Mouse (Mus musculus) embryonic facial prominence, embryonic 10.5 days (tissue): ENCODE results near the gene Clspn. TPM values are rescaled to one million over a fixed set of nuclear protein-coding genes. Genes with fewer than 3 reads are reported as not detected.

Experiments
- DNase-seq: peaks from one replicate; pipeline ENCODE4 v3.0.0-alpha.2; 2017; ENCODE audit warnings: low spot score
- H3K27ac ChIP-seq: fragments of 300-500 bp; sonication (generic); replicated peaks from 2 replicates; pipeline ENCODE4 v1.5.1; 2016; ENCODE audit warnings: mild to moderate bottlenecking
- H3K27me3 ChIP-seq: fragments of 300-500 bp; sonication (generic); replicated peaks from 2 replicates; pipeline ENCODE4 v1.6.1; 2016; ENCODE audit warnings: low read depth, mild to moderate bottlenecking; ENCODE audit not compliant: poor library complexity, severe bottlenecking
- H3K36me3 ChIP-seq: fragments of 300-500 bp; sonication (generic); replicated peaks from 2 replicates; pipeline ENCODE4 v1.6.1; 2016; ENCODE audit warnings: mild to moderate bottlenecking, moderate library complexity
- H3K4me1 ChIP-seq: fragments of 300-500 bp; sonication (generic); 2 replicates; pipeline ENCODE4 v1.6.1; 2016
- H3K4me3 ChIP-seq: fragments of 300-500 bp; sonication (generic); 2 replicates; pipeline ENCODE4 v1.5.1; 2016; ENCODE audit warnings: mild to moderate bottlenecking, moderate library complexity
- H3K9me3 ChIP-seq: fragments of 300-500 bp; sonication (generic); 2 replicates; pipeline ENCODE4 v1.6.1; 2016; ENCODE audit warnings: mild to moderate bottlenecking
- WGBS: fragments of 180-500 bp; shearing (Covaris S2); methylation state at CpG from one replicate; pipeline ENCODE4 v1.1.7; 2016; 5-methylcytosine and 5-hydroxymethylcytosine counted together
- microRNA-seq: library from miRNA; unstranded; fragments of <30 nt; microRNA quantifications from one replicate; pipeline ENCODE4, GENCODE M21; 2017
- polyA plus RNA-seq: library from polyadenylated mRNA; unstranded; fragments of >200 nt; fragmentation: Nextera tagmentation; extraction: Ambion mirVana; gene quantifications from 2 replicates; pipeline ENCODE4 v1.2.1, GENCODE M21; 2016

Clspn gene
- polyA plus RNA-seq, 1 experiment from 2014 or later = 58.8 TPM

DNA sequence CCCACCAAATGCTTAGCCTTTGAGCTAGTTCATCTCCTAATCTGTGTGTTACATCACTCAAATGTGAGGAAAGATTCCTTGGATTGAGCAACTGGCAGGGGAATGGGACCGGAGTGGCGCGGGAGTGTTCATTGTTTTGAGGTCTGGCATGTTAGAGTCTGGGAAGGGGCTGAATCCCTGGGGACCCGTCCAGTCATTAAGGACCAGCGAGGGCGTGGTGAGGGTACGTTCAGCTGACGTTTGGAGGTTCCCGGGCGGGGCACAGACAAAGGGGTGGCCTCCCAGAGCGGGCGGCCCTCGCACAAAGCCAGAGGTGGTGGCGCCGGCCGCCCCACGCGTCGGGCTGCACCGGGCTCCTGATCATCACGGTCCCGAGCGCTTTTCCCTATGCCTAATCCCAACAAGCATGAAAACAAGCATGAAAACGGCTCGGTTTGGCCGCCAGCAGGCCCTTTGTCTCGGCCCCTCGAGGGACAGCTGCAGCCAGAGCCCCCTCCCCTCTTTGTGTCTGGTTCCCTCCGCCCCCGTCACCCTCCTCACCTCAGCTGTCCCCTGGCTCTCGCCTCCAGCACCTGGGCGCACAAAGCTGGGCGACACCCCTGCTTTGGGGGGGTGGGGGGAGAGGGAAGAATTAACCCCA, 63.1 kb downstream of the Clspn start:
- DNase-seq = peak; percentile 73
- H3K27ac ChIP-seq = peak overlapping the region; percentile 90
- peak overlapping the region; percentile 57 for H3K4me3 ChIP-seq
- H3K36me3 ChIP-seq = no peaks in the 10 kb centered on the region
- WGBS = under 1% methylated on average over 33 of the region's 33 CpGs
- H3K27me3 ChIP-seq = peaks cover 66% of the 10 kb centered on the region
- peaks cover 17% of the 10 kb centered on the region for H3K4me1 ChIP-seq
- H3K9me3 ChIP-seq = 0 out of 2 replicates have a peak, but pooled peaks cover 3% of the 10 kb centered on the region

DNA sequence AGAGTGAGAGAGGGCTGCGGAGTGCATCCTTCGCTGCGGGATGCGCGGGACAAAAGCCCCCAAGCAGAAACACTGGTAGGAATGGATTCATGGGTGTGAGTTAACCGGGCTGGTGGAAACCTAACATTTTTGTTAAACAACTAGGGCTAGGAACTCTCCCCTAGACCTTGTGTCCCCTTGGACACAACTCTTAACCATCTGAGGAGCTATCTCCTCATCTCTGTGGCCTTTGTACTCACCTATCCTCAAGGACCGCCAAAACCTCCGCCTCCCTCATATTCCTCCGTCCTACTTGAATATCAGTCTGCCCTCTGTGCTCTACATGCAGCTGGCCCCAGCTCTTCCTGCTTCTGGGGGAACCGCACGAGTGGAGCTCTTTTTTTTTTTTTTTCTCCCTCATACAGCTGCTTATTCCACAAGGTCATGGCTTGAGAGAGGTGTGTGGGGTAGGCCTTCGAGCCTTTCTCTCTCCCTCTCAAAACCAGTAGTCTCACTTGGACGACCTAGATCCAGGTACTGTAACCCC, 63.7 kb downstream of the Clspn start:
- DNase-seq = no peak
- WGBS = 25% methylated on average over 13 of the region's 13 CpGs

DNA sequence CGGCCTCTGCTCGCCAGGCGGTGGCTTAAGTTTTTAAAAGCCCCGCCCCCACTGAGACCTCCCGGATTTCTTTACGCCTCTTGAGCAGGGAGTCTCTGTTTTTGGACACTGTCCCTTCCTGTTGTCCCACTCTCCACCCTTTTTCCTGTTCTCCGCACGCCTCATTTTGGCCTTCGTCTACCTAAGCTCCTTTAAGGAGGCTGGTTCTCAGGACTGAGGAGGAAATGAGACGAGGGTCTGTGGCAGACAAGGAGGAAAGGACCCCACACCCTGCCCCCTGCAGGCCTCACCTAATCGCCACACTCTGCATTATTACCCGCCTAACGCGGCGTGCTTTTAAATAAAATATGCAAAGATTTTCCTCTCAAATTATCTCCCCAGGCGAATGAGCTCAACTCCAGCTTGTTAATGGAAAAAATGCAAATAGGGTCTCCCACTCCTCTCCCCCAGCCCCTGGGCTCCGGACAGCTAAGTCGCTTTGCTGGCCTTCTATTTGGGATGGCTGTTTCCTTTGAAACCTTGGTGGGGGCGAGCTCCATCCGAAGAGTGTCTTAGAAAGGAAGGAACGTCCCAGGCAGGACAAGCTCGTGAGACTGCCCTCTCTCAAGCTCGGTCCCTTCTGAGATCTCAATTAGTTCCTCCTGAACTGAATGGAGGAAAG, 70.4 kb downstream of the Clspn start:
- WGBS = 2% methylated on average over 23 of the region's 23 CpGs
- peaks cover 30% of the 10 kb centered on the region for H3K27me3 ChIP-seq
- H3K9me3 ChIP-seq = no peaks in the 10 kb centered on the region
- H3K27ac ChIP-seq = peak overlapping the region; percentile 57
- H3K4me3 ChIP-seq = peak overlapping the region; percentile 48
- H3K36me3 ChIP-seq = no peaks in the 10 kb centered on the region
- peak; percentile 62 for DNase-seq
- H3K4me1 ChIP-seq = peaks cover 14% of the 10 kb centered on the region

More for the DNA sequence above, 63.7 kb downstream of the Clspn start:
- Histone ChIP-seq H3K4me3 (peak overlapping the region; percentile 57), H3K27me3 (peaks cover 66% of the 10 kb centered on the region), H3K9me3 (0 out of 2 replicates have a peak, but pooled peaks cover 3% of the 10 kb centered on the region), H3K36me3 (no peaks in the 10 kb centered on the region), H3K4me1 (peaks cover 17% of the 10 kb centered on the region), H3K27ac (peak overlapping the region; percentile 90)

DNA sequence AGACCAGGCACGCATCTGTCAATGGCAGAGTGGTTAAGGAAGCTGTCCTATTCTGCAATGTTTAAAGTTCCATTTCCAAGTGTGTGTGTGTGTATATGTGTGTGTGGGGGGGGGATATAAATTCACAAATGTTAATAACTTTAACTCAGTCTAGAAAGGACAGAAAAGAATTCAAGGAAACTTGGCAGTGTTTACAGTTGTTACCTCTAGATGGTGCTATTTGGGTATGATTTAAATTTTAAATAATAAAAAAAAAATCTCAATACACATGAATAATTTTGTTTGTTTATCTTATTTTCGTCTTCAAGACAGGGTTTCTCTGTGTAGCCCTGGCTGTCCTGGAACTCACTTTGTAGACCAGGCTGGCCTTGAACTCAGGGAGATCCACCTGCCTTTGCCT, 75.2 kb downstream of the Clspn start:
- Histone ChIP-seq H3K4me3 (no peak overlapping the region), H3K9me3 (no peaks in the 10 kb centered on the region), H3K36me3 (no peaks in the 10 kb centered on the region), H3K27ac (no peak overlapping the region), H3K27me3 (peaks cover 19% of the 10 kb centered on the region), H3K4me1 (peaks cover 20% of the 10 kb centered on the region)
- no peak for DNase-seq
- WGBS = 56% methylated on average over 2 of the region's 2 CpGs

DNA sequence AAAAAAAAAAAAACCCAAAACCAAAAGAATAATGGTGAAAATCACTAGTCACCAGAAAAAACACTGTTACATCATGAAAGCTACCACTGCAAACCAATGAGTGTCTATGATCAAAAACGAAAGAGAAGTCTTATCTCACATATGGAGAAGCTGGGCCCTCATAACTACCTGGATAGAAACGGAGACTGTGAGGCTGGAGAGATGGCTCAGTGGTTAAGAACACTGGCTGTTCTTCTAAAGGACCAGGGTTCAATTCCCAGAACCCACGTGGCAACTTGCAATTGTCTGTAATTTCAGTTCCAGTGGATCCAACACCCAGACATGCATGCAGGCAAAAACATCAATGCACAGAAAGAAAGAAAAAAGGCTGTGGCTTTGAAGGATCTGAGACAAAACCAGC, 75.9 kb downstream of the Clspn start:
- no peaks in the 10 kb centered on the region for H3K36me3 ChIP-seq
- no peak for DNase-seq
- H3K27ac ChIP-seq = no peak overlapping the region
- peaks cover 12% of the 10 kb centered on the region for H3K4me1 ChIP-seq
- 65% methylated on average over 3 of the region's 3 CpGs for WGBS
- peaks cover 20% of the 10 kb centered on the region for H3K27me3 ChIP-seq
- H3K4me3 ChIP-seq = no peak overlapping the region
- H3K9me3 ChIP-seq = no peaks in the 10 kb centered on the region

DNA sequence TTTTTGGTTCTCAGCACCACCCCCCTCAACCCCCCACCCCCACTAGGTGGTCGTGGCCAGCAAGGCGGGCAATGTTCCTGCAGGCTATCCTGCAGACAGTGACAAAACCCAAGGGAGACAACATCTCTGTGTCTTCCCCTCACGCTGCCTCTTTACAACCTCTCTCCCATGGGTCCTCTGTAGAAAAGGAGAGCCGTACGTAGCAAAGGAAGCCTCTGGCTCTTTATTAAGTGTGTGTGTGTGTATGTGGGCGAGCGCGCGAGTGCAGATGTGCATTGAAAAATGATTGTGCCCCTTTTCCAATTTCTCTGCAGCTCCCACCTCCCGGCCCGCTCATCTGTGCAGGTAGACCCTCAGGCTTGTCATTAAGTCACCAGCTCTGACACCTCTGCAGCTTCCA, 79.6 kb downstream of the Clspn start:
- Histone ChIP-seq H3K9me3 (no peaks in the 10 kb centered on the region), H3K27ac (no peak overlapping the region), H3K4me3 (no peak overlapping the region), H3K4me1 (peaks cover 9% of the 10 kb centered on the region; the same call in 1 of the 2 replicates), H3K36me3 (no peaks in the 10 kb centered on the region), H3K27me3 (peaks cover 17% of the 10 kb centered on the region)
- WGBS = 25% methylated on average over 11 of the region's 11 CpGs
- no peak for DNase-seq

DNA sequence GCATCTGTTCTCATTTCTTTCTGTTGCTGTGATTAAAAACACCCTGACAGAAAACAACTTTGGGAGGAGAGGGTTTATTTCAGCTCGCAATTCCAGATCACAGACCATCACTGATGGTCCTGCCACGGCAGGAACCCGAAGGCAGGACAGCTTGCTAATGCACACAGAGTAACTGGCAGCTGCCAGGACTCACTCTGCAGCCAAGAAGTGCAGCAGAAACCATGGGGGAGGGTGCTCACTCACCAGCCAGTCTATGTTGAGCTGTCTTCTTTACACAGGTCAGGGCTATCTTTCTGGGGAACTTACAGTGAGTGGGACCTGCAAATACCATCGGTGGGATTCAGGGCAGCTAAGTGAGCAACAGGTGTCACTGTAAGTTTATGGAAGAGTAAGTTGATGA, 80.7 kb downstream of the Clspn start:
- H3K4me1 ChIP-seq = peaks cover 9% of the 10 kb centered on the region; the same call in 1 of the 2 replicates
- no peak for DNase-seq
- H3K27me3 ChIP-seq = peaks cover 17% of the 10 kb centered on the region
- no peak overlapping the region for H3K4me3 ChIP-seq
- no peaks in the 10 kb centered on the region for H3K9me3 ChIP-seq
- no peak overlapping the region for H3K27ac ChIP-seq
- H3K36me3 ChIP-seq = no peaks in the 10 kb centered on the region
- WGBS = 70% methylated on average over 4 of the region's 4 CpGs

DNA sequence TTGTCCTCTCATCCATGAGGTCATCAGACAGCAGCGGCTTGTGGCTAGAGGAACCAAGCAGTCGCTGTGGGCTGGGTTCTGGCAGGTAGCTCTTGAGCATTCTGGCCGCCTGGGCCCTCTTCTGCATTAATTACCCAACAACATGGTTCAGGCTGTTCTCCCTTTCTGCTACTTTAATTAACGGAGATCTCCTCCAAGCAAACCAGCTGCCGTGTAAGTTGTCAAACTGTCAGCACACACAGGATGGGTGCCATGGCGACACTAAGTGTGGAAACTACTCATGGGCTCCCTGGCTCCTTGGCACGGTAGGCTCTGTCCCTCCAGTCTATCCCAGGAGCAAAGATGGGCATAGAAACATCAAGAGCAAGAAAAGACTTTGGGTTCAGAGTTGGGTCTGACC, 82.6 kb downstream of the Clspn start:
- DNase-seq = no peak
- no peak overlapping the region for H3K27ac ChIP-seq
- H3K9me3 ChIP-seq = no peaks in the 10 kb centered on the region
- H3K4me3 ChIP-seq = no peak overlapping the region
- WGBS = 75% methylated on average over 7 of the region's 7 CpGs
- H3K36me3 ChIP-seq = no peaks in the 10 kb centered on the region
- H3K4me1 ChIP-seq = peaks cover 9% of the 10 kb centered on the region; the same call in 1 of the 2 replicates
- peaks cover 17% of the 10 kb centered on the region for H3K27me3 ChIP-seq

DNA sequence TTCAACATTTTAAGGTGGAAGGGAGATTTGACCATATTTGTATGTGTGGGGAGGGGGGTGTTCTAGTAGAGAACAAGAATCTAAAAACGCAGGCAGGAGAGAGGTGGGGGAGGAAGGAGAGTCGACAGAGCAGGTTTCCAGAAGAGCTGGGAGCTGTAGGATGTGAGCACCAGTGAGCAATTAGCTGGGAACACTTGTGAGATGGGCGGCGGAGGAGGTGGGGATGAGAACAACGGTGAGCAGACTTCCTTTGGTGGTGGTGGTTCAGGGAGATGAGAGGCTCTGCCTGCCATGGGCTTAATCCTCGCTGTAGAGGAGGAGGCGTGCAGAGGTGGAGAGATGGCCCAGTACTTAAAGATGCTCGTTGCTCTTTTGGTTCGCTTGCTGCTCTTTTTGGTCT, 85.2 kb downstream of the Clspn start:
- Histone ChIP-seq H3K4me1 (no peaks in the 10 kb centered on the region), H3K36me3 (no peaks in the 10 kb centered on the region), H3K4me3 (no peak overlapping the region), H3K27me3 (peaks cover 2% of the 10 kb centered on the region), H3K9me3 (no peaks in the 10 kb centered on the region), H3K27ac (no peak overlapping the region)
- 51% methylated on average over 9 of the region's 9 CpGs for WGBS
- DNase-seq = no peak

Small RNA genes lying within 50 kb of the gene (microRNA-seq; reads per million reads assigned to microRNA genes)
- gene Mir7119 = not detected

Other genes with a start within 250 kb of the Clspn start
- gene Adprhl2, start 235.2 kb upstream of the Clspn start, polyA plus RNA-seq = 92.3 and 93.2 TPM in 2 replicates
- gene Tekt2, start 231.2 kb upstream of the Clspn start, polyA plus RNA-seq = 1.4 TPM in 2 replicates
- gene Ago3, start 127.4 kb upstream of the Clspn start, polyA plus RNA-seq = 15.1 and 15.6 TPM in 2 replicates
- 6.3 and 6.8 TPM in 2 replicates for gene Ago1, start 88.4 kb upstream of the Clspn start, polyA plus RNA-seq
- gene Ago4, start 23.5 kb upstream of the Clspn start, polyA plus RNA-seq = 1.3 and 1.6 TPM in 2 replicates
- gene 5730409E04Rik, start 52.9 kb downstream of the Clspn start, polyA plus RNA-seq = 1.6 and 1.7 TPM in 2 replicates
- 587 and 594 TPM in 2 replicates for gene Psmb2, start 120.7 kb downstream of the Clspn start, polyA plus RNA-seq
- gene Tfap2e, start 179.3 kb downstream of the Clspn start, polyA plus RNA-seq = 0.16 TPM in 1 of 2 replicates, not detected in the other
- 37.5 and 40.9 TPM in 2 replicates for gene Ncdn, start 196.5 kb downstream of the Clspn start, polyA plus RNA-seq
- 19.3 and 21.4 TPM in 2 replicates for gene AU040320, start 196.6 kb downstream of the Clspn start, polyA plus RNA-seq